In the genomic region with DNA sequence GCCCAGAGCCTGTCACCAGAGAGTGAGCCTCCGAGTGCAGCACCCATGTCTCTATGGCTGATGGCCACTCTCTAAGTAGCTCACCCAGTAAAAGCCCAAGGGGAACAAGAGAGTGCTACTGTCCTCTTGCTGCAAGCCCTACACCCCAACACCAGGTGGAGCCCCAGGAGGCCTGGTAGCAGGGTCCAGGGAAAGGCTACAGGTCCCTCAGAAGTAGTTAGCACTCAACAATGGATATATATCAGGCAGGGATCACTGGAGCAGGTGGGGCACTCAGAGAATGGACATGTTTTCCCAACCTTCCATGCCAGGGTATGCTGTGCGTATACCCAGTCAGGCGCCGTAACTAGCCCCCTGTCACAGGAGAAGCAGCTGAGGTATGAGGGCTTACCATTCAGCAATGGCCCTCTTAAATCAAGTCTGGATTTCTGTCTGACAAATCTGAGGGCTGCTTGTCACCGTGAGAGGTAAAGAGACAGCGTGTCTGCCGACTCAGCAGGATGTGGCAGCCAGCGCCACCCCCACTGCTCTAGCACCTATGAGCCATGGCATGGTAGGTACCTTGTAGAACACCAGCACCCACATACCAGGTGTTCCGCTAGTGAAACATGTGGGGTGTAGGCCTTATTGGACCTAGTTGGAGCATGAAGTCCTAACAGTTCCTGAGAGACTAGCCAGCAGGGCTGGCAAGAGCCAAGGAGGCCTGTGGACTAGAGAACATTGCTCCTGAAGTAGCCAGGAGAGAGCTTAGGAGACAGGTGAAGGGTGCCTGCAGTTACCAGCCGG, we compare ENCODE assay signal across 9 mouse cellular contexts. TPM values are rescaled to one million over a fixed set of nuclear protein-coding genes. Genes with fewer than 3 reads are reported as not detected.
DNase-seq lines count a peak whose midpoint lies in the region; ATAC-seq and TF ChIP-seq lines count a peak whose summit lies in the region.
"Had no signal": no experiment of that assay in that cellular context is flagged by ENCODE, and none has a peak within 500 bp of the region (broad histone marks: within the 10 kb centered on the region; RNA-seq: fewer than 3 reads in every experiment).

No protein-coding gene starts in this region.

- no peak overlapping the region for H3K4me2 ChIP-seq in kidney, embryonic 14.5 days (replicated peaks; ENCODE audit: low read depth, low read length)
- no peak overlapping the region for H3K4me2 ChIP-seq in CH12.LX (ENCODE audit: insufficient read depth, low read depth, poor library complexity, severe bottlenecking)
- H3K4me2 ChIP-seq in embryonic facial prominence, embryonic 12.5 days (replicated peaks) = no peak overlapping the region
- H3K4me2 ChIP-seq in hindbrain, embryonic 12.5 days (replicated peaks) = no peak overlapping the region
- H3K4me2 ChIP-seq in lung, embryonic 15.5 days = no peak overlapping the region
- no peak overlapping the region for H3K4me2 ChIP-seq in stomach, postnatal 0 days (replicated peaks; ENCODE audit: low read depth)

- peak; percentile 70 for DNase-seq in kidney, adult 18-20 months
- DNase-seq in CH12.LX (ENCODE audit: extremely low read depth) = peak; percentile 25
- DNase-seq in stomach, postnatal 0 days (ENCODE audit: low spot score) = peak; percentile 63

- WGBS in kidney, embryonic 14.5 days = 91% methylated on average over 10 of the region's 10 CpGs
- WGBS in embryonic facial prominence, embryonic 12.5 days = 96% methylated on average over 10 of the region's 10 CpGs
- 92% methylated on average over 10 of the region's 10 CpGs for WGBS in hindbrain, embryonic 12.5 days
- 90% methylated on average over 10 of the region's 10 CpGs for WGBS in lung, embryonic 15.5 days
- WGBS in stomach, postnatal 0 days = 80% methylated on average over 10 of the region's 10 CpGs

- peaks cover 14% of the 10 kb centered on the region for H3K4me1 ChIP-seq in kidney, embryonic 14.5 days (ENCODE audit: control insufficient read depth, insufficient read depth, low read length)
- peaks cover 19 to 22% of the 10 kb centered on the region in 2 experiments for H3K4me1 ChIP-seq in CH12.LX (ENCODE audit: control insufficient read depth in 1 of 2, insufficient read depth in 2 of 2)
- peaks cover 41% of the 10 kb centered on the region for H3K4me1 ChIP-seq in embryonic facial prominence, embryonic 12.5 days
- H3K4me1 ChIP-seq in hindbrain, embryonic 12.5 days = peaks cover 41% of the 10 kb centered on the region
- H3K4me1 ChIP-seq in lung, embryonic 15.5 days = peaks cover 65% of the 10 kb centered on the region
- H3K4me1 ChIP-seq in stomach, postnatal 0 days (replicated peaks; ENCODE audit: control insufficient read depth, insufficient read depth) = peaks cover 9% of the 10 kb centered on the region; the same call in 1 of the 2 replicates

- H3K27me3 ChIP-seq in kidney, embryonic 14.5 days (ENCODE audit: control insufficient read depth, insufficient read depth, low read length) = no peaks in the 10 kb centered on the region
- H3K27me3 ChIP-seq in CH12.LX (replicated peaks) = no peaks in the 10 kb centered on the region
- H3K27me3 ChIP-seq in embryonic facial prominence, embryonic 12.5 days = no peaks in the 10 kb centered on the region
- H3K27me3 ChIP-seq in hindbrain, embryonic 12.5 days = no peaks in the 10 kb centered on the region
- H3K27me3 ChIP-seq in lung, embryonic 15.5 days = no peaks in the 10 kb centered on the region
- H3K27me3 ChIP-seq in stomach, postnatal 0 days (ENCODE audit: control insufficient read depth, insufficient read depth, low read length) = no peaks in the 10 kb centered on the region

- in situ Hi-C loops in CH12.LX (cut with MboI; ENCODE audit: low pct_ligation_motif_present, low pct_unique_long_range_greater_than_20kb, low sequenced_read_pairs) = no loop called here

- TF ChIP-seq RAD21 in CH12.LX (IDR thresholded peaks at IDR 0.05; ENCODE audit: low read depth, low read length) = peak; percentile 59

- no peaks in the 10 kb centered on the region for H3K36me3 ChIP-seq in kidney, embryonic 14.5 days (ENCODE audit: control insufficient read depth, insufficient read depth, low read length)
- peaks cover 0 to 59% of the 10 kb centered on the region in 2 experiments for H3K36me3 ChIP-seq in CH12.LX (replicated peaks in 1 of 2; ENCODE audit: control insufficient read depth in 1 of 2, insufficient read depth in 1 of 2, low read length in 1 of 2)
- no peaks in the 10 kb centered on the region for H3K36me3 ChIP-seq in embryonic facial prominence, embryonic 12.5 days
- H3K36me3 ChIP-seq in hindbrain, embryonic 12.5 days = no peaks in the 10 kb centered on the region
- no peaks in the 10 kb centered on the region for H3K36me3 ChIP-seq in lung, embryonic 15.5 days
- H3K36me3 ChIP-seq in stomach, postnatal 0 days (ENCODE audit: control insufficient read depth, insufficient read depth, low read length) = no peaks in the 10 kb centered on the region

- TF ChIP-seq EP300 in CH12.LX (IDR thresholded peaks at IDR 0.05; ENCODE audit: low read length) = no peak
- TF ChIP-seq EP300 in stomach, postnatal 0 days (optimal IDR thresholded peaks at IDR 0.05) = no peak

- TF ChIP-seq CTCF in CH12.LX (conservative IDR thresholded peaks at IDR 0.05 in 1 of 2, IDR thresholded peaks at IDR 0.05 in 1 of 2; ENCODE audit: low read depth in 2 of 2, low read length in 2 of 2) = peak in 1 of 2 experiments; percentile 64; a peak in 2 of 4 replicates
- peak; percentile 73 for TF ChIP-seq CTCF in stomach, postnatal 0 days (IDR thresholded peaks at IDR 0.05; ENCODE audit: low read depth)

- H3K9ac ChIP-seq in kidney, embryonic 14.5 days (ENCODE audit: low read depth, low read length) = no peak overlapping the region
- H3K9ac ChIP-seq in CH12.LX (ENCODE audit: insufficient read depth, low read depth) = no peak overlapping the region
- H3K9ac ChIP-seq in embryonic facial prominence, embryonic 12.5 days = no peak overlapping the region
- H3K9ac ChIP-seq in hindbrain, embryonic 12.5 days = no peak overlapping the region
- H3K9ac ChIP-seq in lung, embryonic 15.5 days = no peak overlapping the region
- peak overlapping the region; percentile 38 for H3K9ac ChIP-seq in stomach, postnatal 0 days (ENCODE audit: low read length)

- dilution Hi-C loops in CH12.LX (cut with MboI; ENCODE audit: extremely low pct_ligation_motif_present, extremely low pct_unique_long_range_greater_than_20kb, low sequenced_read_pairs) = no loop called here

- no peak overlapping the region for H3K4me3 ChIP-seq in kidney, embryonic 14.5 days (ENCODE audit: low read length)
- H3K4me3 ChIP-seq in CH12.LX (replicated peaks in 1 of 3; ENCODE audit: low read depth in 2 of 3, low read length in 2 of 3, poor library complexity in 1 of 3) = no peak overlapping the region
- H3K4me3 ChIP-seq in embryonic facial prominence, embryonic 12.5 days = no peak overlapping the region
- H3K4me3 ChIP-seq in hindbrain, embryonic 12.5 days = no peak overlapping the region
- H3K4me3 ChIP-seq in lung, embryonic 15.5 days = no peak overlapping the region
- no peak overlapping the region for H3K4me3 ChIP-seq in stomach, postnatal 0 days (ENCODE audit: low read depth, low read length)
- H3K4me3 ChIP-seq: megakaryocyte, embryonic 14.5 days had no signal

- H3K27ac ChIP-seq in kidney, embryonic 14.5 days (ENCODE audit: low read depth, low read length) = no peak overlapping the region
- no peak overlapping the region for H3K27ac ChIP-seq in CH12.LX (ENCODE audit: insufficient read depth, low read depth)
- peak overlapping the region; percentile 64; the same call in 1 of the 2 replicates for H3K27ac ChIP-seq in embryonic facial prominence, embryonic 12.5 days
- peak overlapping the region; percentile 13; the same call in 1 of the 2 replicates for H3K27ac ChIP-seq in hindbrain, embryonic 12.5 days
- peak overlapping the region; percentile 78 for H3K27ac ChIP-seq in lung, embryonic 15.5 days
- H3K27ac ChIP-seq in stomach, postnatal 0 days (replicated peaks) = peak overlapping the region; percentile 85

- ATAC-seq in kidney, embryonic 14.5 days (ENCODE audit: low FRiP score, low TSS enrichment) = no peak
- no peak for ATAC-seq in embryonic facial prominence, embryonic 12.5 days (ENCODE audit: insufficient number of reproducible peaks, insufficient read depth, low FRiP score, low TSS enrichment)
- no peak for ATAC-seq in hindbrain, embryonic 12.5 days (ENCODE audit: low FRiP score)
- no peak for ATAC-seq in lung, embryonic 15.5 days (ENCODE audit: borderline replicate concordance, extremely low read depth, low FRiP score, low TSS enrichment)
- peak; percentile 21; the same call in 1 of the 2 replicates for ATAC-seq in stomach, postnatal 0 days (ENCODE audit: low FRiP score, low TSS enrichment)
- no peak for ATAC-seq in erythroid progenitor cell, adult 5-6 weeks (replicated peaks; ENCODE audit: low FRiP score, poor library complexity, severe bottlenecking)

- H3K79me2 ChIP-seq in CH12.LX (replicated peaks; ENCODE audit: control insufficient read depth, extremely low read depth, insufficient read depth, poor library complexity, severe bottlenecking) = no peaks in the 10 kb centered on the region

- no peaks in the 10 kb centered on the region for H3K9me3 ChIP-seq in kidney, embryonic 14.5 days (ENCODE audit: control insufficient read depth, low read length)
- H3K9me3 ChIP-seq in CH12.LX (replicated peaks; ENCODE audit: low read length) = no peaks in the 10 kb centered on the region
- no peaks in the 10 kb centered on the region for H3K9me3 ChIP-seq in embryonic facial prominence, embryonic 12.5 days
- H3K9me3 ChIP-seq in hindbrain, embryonic 12.5 days (replicated peaks) = no peaks in the 10 kb centered on the region
- H3K9me3 ChIP-seq in lung, embryonic 15.5 days = no peaks in the 10 kb centered on the region
- no peaks in the 10 kb centered on the region for H3K9me3 ChIP-seq in stomach, postnatal 0 days (ENCODE audit: control insufficient read depth, low read length)
- H3K9me3 ChIP-seq: megakaryocyte, embryonic 14.5 days had no signal

- TF ChIP-seq POLR2A in CH12.LX (IDR thresholded peaks at IDR 0.05; ENCODE audit: low read depth, low read length) = no peak

RNA-seq across cellular contexts. Expression of gene Morn1, which starts 42.9 kb away (rescaled TPM):
- polyA plus RNA-seq in kidney, embryonic 14.5 days (2014; fragmentation: Nextera tagmentation; extraction: Ambion mirVana) = 5.8 and 6.9 TPM in 2 replicates
- total RNA-seq in CH12.LX (2012; rRNA removed) (7.1 and 8.7 TPM in 2 replicates), CH12.LX (2014; rRNA removed) (4.0 and 4.2 TPM in 2 replicates)
- polyA plus RNA-seq in CH12.LX (2012; ENCODE audit: insufficient read length, low read depth) = 3.8 and 6.3 TPM in 2 replicates
- polyA plus RNA-seq in embryonic facial prominence, embryonic 12.5 days (2016; fragmentation: Nextera tagmentation; extraction: Ambion mirVana) = 5.1 and 7.7 TPM in 2 replicates
- polyA plus RNA-seq in hindbrain, embryonic 12.5 days (2016; fragmentation: Nextera tagmentation; extraction: Ambion mirVana) = 7.7 and 8.0 TPM in 2 replicates
- polyA plus RNA-seq in lung, embryonic 15.5 days (2015; fragmentation: Nextera tagmentation; extraction: Ambion mirVana) = 5.9 and 7.7 TPM in 2 replicates
- 3.2 and 3.6 TPM in 2 replicates for polyA plus RNA-seq in stomach, postnatal 0 days (2015; fragmentation: Nextera tagmentation; extraction: Ambion mirVana)
- 2.5 TPM in 1 of 2 replicates, not detected in the other for total RNA-seq in erythroid progenitor cell, adult 5-6 weeks (2015; ENCODE audit: low replicate concordance)
- 0.08 TPM in 1 of 2 replicates, not detected in the other for total RNA-seq in erythroid progenitor cell, adult 5-6 weeks (2017; ENCODE audit: low replicate concordance)

RNA-seq across cellular contexts. Expression of gene Rer1, which starts 43.1 kb away (rescaled TPM):
- polyA plus RNA-seq in kidney, embryonic 14.5 days (2014; fragmentation: Nextera tagmentation; extraction: Ambion mirVana) = 167 and 180 TPM in 2 replicates
- 126 and 138 TPM in 2 replicates for total RNA-seq in CH12.LX (2012; rRNA removed)
- 221 and 232 TPM in 2 replicates for total RNA-seq in CH12.LX (2014; rRNA removed)
- polyA plus RNA-seq in CH12.LX (2012; ENCODE audit: insufficient read length, low read depth) = 123 and 135 TPM in 2 replicates
- polyA plus RNA-seq in embryonic facial prominence, embryonic 12.5 days (2016; fragmentation: Nextera tagmentation; extraction: Ambion mirVana) = 139 and 143 TPM in 2 replicates
- 130 and 137 TPM in 2 replicates for polyA plus RNA-seq in hindbrain, embryonic 12.5 days (2016; fragmentation: Nextera tagmentation; extraction: Ambion mirVana)
- 157 and 163 TPM in 2 replicates for polyA plus RNA-seq in lung, embryonic 15.5 days (2015; fragmentation: Nextera tagmentation; extraction: Ambion mirVana)
- 182 and 185 TPM in 2 replicates for polyA plus RNA-seq in stomach, postnatal 0 days (2015; fragmentation: Nextera tagmentation; extraction: Ambion mirVana)
- 43.6 and 74.2 TPM in 2 replicates for total RNA-seq in erythroid progenitor cell, adult 5-6 weeks (2015; ENCODE audit: low replicate concordance)
- total RNA-seq in erythroid progenitor cell, adult 5-6 weeks (2017; ENCODE audit: low replicate concordance) = 48.6 and 57.6 TPM in 2 replicates

Comparison
In these comparisons a context has a peak if more than half of its experiments do, and no peak if none do; other contexts are left out.
1. H3K27ac ChIP-seq: peak in embryonic facial prominence, embryonic 12.5 days (single experiment), hindbrain, embryonic 12.5 days (single experiment), lung, embryonic 15.5 days (single experiment) and stomach, postnatal 0 days (single experiment); none in kidney, embryonic 14.5 days (single experiment) and CH12.LX (single experiment).
2. Peak in every context shown above with its lines, with median percentiles within 50 percentile points of each other: DNase-seq.